Mouse (Mus musculus): Measurements from ENCODE around the gene Derl2. TPM values are rescaled to one million over a fixed set of nuclear protein-coding genes. Genes with fewer than 3 reads are reported as not detected.

Gene Derl2
- 25.9 to 33.2 TPM (median 29.9 TPM) in 4 replicates for total RNA-seq (2023; ENCODE audit: inconsistent age)

DNA sequence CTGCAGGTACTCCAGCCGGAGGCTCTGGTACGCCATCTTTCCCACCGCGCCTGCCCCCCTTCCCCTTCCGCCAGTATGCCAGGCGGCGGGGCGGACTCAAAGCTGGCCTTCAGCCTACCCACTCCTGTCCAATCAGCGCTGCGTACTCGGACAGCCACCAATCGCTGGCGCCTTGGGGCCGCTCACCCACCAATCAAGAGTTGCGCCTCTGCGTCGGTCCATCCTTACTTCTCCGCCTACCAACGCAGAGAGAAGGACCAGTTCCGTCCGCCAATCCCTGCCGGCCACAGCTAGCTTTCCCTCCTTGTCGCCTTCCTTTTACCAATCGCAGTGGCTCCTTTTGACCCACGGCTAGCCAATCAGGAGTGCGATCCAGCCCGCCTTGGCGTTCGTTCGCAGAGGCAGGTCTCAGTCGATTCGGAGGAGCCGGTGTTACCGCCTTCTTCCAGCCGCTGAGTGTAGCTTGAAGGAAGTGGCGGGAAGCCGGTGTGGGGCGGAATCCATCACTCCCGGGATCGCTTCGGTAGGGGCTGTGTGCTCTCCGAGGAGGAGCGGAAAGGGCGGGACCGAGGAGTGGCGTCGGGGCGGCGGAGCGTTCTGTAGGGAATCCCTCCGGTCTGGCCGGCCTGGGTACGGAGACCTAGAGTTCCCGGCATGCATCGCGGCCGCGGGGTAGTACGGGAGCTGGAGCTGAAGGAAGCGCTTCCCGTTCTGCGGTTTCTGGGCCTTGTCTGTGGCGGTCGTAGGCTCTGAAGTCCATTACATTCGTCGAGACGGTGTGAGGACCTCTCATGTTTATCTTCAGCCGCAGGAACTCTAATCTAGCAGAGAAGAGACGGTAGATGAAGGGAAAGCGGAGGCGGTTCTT lies at the start of gene Derl2, which contains the start of gene Mis12:
Gene Derl2, minus strand, starts transcription at position 641 of the 868 bp plus-strand sequence.
Gene Mis12, plus strand, starts transcription at position 411 of the 868 bp plus-strand sequence.

DNA sequence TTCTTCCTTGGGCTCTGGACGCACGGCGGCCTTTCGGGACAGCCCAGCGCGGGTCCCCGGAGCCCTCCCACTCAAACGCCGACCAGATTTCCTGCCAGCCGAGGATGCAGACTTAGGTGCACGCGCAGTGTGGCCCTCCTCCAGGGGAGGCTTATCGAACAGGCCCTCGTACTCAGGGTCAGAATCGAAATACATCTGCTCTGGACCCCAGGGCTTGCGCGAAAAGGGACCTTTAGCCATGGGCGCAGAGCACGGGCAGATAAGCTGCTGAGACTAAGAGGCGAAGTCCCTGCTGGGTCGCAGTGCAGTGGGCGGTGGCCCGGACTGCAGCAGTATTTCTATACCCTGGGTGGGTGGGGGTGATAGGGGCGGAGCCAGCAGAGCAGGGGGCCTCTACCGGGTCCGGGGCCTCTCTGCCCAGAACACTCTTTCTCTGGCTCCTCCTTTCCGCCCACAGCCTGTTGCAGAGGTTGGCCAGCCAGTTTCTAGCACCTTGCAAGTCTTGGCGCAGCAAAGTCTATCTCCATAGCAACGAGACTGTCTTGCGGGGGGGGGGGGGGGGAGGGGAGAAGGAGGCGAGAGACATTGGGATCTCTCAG lies 13.6 kb upstream of the Derl2 start, which contains the start of gene 6330403K07Rik:
Gene 6330403K07Rik, minus strand, starts transcription at position 351 of the 599 bp plus-strand sequence.

DNA sequence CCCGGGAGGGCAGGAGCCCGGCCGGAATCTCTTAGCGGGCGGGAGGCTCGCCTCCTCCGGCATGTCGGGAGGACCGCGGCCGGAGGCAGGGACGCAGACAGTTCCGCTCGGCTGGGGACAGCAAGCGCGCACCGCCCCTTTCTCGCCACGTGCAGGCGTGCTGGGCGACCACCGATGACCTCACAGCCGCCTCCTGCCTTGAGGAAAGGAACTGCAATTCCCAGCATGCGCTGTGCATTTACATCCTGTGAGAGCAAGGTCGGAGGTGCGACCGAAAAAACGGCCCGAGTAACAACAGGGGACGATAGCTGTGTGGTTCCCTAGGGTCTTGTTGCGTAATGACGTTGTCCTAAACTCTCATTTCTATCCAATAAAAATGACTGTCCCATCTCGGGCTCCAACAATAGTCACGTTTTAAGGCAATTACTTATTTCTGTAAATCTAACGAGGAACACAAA lies 15.3 kb downstream of the Derl2 start, which contains the start of gene Dhx33:
Gene Dhx33, minus strand, starts transcription at position 122 of the 458 bp plus-strand sequence.

DNA sequence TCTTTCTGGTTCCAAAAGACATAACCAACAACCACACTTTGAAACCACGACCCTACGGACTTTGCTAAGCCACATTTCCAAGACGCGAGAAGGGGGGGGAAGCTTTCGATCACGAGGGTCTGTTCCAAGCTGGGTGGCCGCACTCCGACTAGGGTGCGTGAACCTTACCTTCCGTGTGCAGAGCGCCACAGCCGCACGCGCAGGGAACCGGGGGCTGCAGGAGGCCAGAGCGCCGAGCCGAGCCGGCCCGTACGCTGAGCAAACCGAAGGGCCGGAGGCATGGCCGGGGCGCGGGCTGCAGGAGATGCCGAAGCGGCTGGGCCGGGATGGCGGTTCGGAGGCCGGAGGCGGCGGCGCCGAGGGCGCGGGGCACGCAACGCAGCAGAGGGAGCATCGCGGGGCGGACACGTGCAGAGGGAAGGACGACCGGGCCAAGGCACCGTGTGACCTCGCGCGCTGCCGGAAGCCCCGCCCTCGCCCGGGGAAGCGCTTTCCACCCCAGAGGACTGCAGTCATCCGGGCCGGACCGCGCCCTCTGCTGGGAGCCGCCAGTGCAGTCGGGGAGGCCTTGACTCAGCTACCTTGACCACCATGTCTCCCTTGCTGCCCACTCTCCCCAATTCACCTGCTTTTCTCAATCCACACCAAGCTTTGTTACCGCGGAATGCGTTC lies 36.9 kb downstream of the Derl2 start, which contains the start of gene C1qbp:
Gene C1qbp, minus strand, starts transcription at position 470 of the 672 bp plus-strand sequence.

DNA sequence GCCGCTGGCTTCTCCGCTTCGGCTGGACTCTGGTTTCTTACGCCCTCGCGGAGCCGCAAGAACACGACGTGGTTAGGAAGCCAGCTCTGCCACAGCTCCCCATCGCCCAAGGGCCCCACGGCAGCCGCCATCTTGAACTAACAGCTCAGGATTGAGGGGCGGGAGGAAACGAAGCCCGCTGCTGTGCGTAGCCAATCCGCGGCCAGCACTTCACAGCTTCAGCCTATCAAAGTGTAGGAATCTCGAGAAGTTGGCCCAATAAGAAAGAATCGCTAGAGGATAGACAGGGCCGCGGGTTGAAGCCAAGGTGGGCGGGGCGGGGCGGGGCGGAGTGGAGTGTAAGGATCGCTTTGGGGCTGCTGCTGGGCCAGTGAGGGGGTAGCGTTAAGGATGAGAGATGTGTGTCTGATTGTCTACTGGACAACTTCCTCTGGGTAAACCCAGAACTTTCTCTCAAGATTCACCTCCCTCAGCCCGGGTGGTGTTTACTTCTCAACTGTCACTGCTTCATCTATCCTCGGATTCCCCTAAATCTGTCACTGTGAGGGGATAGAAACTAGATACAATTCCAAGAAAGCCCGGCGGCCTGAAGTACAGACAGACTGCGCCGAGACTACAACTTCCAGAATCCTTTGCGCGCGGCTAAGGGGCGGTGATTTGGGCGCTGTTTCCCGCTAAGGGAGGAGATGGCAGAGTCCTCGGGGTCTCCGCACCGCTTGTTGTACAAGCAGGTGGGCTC lies 49.7 kb downstream of the Derl2 start, which contains the start of the genes Nup88 and Rpain:
Gene Nup88, minus strand, starts transcription at position 153 of the 739 bp plus-strand sequence.
Gene Rpain, plus strand, starts transcription at position 393 of the 739 bp plus-strand sequence.

Other genes with a start within 250 kb of the Derl2 start
- gene Scimp, start 207.3 kb downstream of the Derl2 start, total RNA-seq (2023; ENCODE audit: inconsistent age): 20.5 to 28.8 TPM (median 24.4 TPM) in 4 replicates
- gene Rabep1, start 175.1 kb downstream of the Derl2 start, total RNA-seq (2023; ENCODE audit: inconsistent age): 52.7 to 57.4 TPM (median 54.9 TPM) in 4 replicates
- 88.2 to 95.2 TPM (median 89.6 TPM) in 4 replicates for gene Nup88, start 49.9 kb downstream of the Derl2 start, total RNA-seq (2023; ENCODE audit: inconsistent age)
- 44.7 to 65.4 TPM (median 52.4 TPM) in 4 replicates for gene Rpain, start 49.6 kb downstream of the Derl2 start, total RNA-seq (2023; ENCODE audit: inconsistent age)
- 80.8 to 99.7 TPM (median 85.1 TPM) in 4 replicates for gene C1qbp, start 36.8 kb downstream of the Derl2 start, total RNA-seq (2023; ENCODE audit: inconsistent age)
- 28.5 to 37.2 TPM (median 30.3 TPM) in 4 replicates for gene Dhx33, start 15.4 kb downstream of the Derl2 start, total RNA-seq (2023; ENCODE audit: inconsistent age)
- gene Mis12, start 230 bp downstream of the Derl2 start, total RNA-seq (2023; ENCODE audit: inconsistent age): 9.0 to 15.2 TPM (median 11.5 TPM) in 4 replicates
- gene 6330403K07Rik, start 13.7 kb upstream of the Derl2 start, total RNA-seq (2023; ENCODE audit: inconsistent age): not detected in 4 replicates
- gene Nlrp1a, start 124.9 kb upstream of the Derl2 start, total RNA-seq (2023; ENCODE audit: inconsistent age): 1.9 to 2.7 TPM (median 2.1 TPM) in 4 replicates
- 3.0 to 4.0 TPM (median 3.6 TPM) in 4 replicates for gene Nlrp1b, start 210.9 kb upstream of the Derl2 start, total RNA-seq (2023; ENCODE audit: inconsistent age)

All from B cell, adult (primary cell).